Mouse (Mus musculus) v-Abl transformed pro-B cells (cell line): ENCODE data around the gene Zic2.

ENCODE experiments used
- in situ Hi-C, 2 experiments: fragments of 400-800 bp; cut with MboI; formaldehyde crosslinking; loops; one replicate each; pipeline ENCODE4 v1.15.1; 2025; ENCODE audit not compliant: unreplicated experiment in 2 of 2

Gene Zic2

DNA sequence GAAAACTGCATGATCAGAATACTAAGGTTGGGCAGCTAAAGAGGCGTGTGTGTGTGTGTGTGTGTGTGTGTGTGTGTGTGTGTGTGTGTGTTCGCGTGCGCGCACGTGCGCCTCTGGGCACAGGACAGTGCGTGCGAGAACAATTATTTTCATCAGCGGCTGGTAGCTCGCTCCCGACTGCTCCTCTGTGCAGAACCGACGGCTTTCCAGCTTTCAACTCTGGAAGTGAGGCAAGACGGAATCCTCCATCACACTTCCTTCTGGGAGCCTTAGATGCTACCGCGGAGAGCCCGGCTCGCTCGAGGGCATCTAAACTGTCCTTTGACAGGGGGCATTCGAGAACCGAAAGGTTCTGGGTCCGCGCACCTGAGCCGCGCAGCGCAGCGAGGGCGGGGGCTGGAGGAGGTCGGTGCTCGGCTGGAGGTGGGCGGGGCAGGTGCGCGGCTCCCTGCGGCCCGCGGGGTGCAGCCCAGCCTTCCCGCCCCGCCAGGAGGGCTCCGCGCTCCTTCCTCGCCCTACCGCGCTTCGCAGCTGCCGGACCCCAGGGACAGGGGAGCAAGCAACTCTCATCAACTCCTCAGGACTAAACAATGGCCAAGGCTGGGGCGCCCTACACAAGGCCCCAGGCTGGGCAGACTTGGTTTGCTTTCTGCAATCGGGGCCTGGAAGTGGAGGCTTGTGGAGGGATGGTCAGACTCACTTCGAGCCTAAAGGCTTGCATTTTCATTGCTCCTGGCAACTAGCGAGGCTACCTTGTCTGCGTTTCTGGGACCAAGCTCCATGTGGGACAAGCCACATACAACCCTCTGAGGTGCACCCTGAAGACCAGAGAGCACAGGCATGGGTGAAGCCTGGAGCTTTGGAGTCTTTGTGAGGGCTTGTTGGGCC lies 15.4 kb downstream of the Zic2 start, which contains the start of gene Gm10837:
Gene Gm10837, plus strand, starts transcription at position 146 of the 888 bp plus-strand sequence.
- in situ Hi-C loops, result no loop called here

DNA sequence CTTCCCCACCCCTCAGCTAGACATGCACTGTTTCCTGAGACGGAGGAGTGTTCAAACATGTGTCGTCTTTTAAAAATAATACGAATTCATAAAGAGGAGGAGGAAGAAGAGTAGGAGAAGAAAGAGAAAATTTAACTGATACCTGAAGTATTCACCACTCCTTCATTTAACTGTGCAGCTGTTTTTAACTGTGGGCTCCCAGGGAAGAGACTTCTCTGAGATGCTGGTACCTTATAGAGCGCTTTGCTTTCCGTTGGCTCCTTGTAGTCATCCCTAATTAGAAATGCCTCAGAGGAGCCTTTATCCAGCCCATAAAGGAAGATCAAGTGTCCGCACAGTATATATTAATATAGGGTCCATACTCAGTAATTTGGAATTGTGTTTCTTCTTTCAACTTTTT lies 16.3 kb downstream of the Zic2 start:
- in situ Hi-C loops, result no loop called here

DNA sequence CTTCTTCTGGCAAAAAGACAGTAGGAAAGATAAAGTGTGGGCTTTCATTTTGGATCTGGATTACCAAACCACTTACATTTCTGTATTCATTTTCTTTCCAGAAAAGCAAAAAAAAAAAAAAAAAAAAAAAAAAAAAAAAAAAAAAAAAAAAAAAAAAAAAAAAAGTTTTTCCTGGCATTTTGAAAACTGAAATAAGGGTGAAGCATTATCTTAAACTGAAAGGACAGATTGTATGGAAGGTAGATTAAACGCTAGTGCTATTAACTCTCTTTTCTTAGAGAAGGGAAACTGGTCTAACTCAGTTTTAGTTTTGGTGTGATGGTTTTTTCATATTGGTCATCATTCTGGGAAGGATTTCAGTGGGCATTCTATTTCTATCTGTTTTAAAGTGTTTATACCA lies 16.8 kb downstream of the Zic2 start:
- in situ Hi-C loops, result no loop called here

DNA sequence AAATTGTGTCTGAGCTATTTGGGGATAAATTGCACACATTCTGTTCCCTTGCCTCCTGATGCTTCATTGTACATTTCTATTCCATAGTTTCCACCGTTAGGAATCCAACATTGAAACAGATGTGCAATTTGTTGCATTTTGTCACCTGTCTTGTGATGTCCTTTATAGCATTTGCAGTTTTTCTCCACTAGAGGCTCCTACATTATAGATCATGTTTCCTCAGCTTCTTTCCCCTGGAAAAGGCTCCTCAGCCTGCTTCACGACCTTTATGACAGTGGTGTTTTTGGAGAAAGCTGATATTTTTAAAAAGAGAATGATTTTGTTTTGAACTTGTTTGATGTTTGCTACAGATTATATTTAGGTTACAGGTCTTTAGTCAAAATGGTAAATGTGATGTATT lies 33.8 kb downstream of the Zic2 start:
- in situ Hi-C loops, result no loop called here

DNA sequence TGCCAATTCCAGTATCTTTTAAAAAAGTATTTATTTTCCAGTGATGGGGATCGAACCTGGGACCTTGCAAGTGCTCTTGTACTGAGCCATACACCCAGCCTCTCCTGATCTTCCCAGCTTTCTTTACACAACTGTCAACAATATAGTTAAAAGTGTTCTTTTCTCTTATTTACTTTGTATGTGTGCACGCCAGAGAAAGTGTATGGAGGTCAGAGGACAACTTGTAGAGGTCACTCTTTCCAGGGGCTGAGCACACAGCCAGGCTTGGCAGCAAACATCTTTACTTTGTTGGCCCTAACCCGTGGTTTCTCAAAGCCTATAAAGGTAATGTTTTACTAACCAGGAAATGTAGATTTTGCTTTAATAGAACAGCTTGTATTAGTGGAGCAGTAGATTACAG lies 36.3 kb downstream of the Zic2 start:
- in situ Hi-C loops, result loop anchor here (5.0 kb wide), 2 partner anchors 36 to 366 kb away; no protein-coding TSS in a partner anchor

DNA sequence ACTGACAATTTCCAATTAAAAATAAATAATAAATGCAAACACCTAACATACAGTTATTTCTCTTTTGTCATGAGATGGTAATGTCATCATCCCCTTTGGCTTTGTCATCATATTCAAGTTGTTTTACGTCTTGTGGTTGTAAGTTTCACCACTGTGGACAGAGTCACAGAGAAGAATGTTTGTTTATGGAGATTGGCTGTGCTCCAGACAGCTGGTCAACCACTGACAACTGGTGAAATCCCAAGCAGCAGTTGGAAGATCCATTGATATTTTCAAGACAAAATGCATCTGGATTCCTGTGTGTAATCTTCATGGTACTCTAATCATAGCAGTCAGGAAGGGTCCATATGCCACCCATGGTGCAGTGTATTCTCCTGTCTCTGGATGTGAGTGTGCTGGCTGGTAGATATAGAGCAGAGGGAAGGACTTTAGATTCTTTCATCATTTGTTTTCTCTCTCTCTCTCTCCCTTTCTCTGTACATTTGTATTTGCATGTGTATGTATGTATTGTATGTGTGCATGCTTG lies 38.3 kb downstream of the Zic2 start:
- in situ Hi-C loops, result loop anchor here (5.0 kb wide), 2 partner anchors 34 to 364 kb away; no protein-coding TSS in a partner anchor

DNA sequence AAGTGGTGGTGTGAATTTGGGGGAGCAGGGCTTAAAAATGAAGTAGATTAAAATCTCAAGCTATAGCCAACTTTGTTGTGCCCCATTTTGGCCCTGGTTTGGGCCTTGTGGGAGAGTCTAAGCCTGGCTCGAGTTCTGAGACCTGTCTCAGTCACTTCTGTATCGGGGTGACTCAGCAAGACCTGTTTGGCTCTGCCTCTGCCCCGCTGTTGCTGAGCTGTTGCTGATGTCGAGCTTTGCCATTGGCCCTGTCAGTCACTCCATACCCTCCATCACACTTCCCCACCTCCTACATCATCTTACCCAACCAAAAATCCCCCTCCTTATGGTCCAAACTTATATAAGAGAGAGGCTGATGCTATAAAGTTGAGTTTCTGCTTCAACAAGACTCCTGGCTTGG lies 53.2 kb downstream of the Zic2 start:
- in situ Hi-C loops, result no loop called here
